Mouse (Mus musculus): Measurements from ENCODE around the gene Defb47. TPM values are rescaled to one million over a fixed set of nuclear protein-coding genes. Genes with fewer than 3 reads are reported as not detected.

Gene Defb47
- polyA plus RNA-seq (2014; fragmentation: Illumina TruSeq; extraction: RNeasy Lipid Tissue Mini Kit (QIAGEN cat#74804); ENCODE audit: low read depth, low replicate concordance), result not detected

GRCm38 (mm10) chr14:62997777-62998176, at the start of gene Defb47:
Gene Defb47, plus strand, starts transcription at chr14:62998077.

GRCm38 (mm10) chr14:62984410-62984809, 13.5 kb upstream of the Defb47 start, which contains the start of gene Defb48:
Gene Defb48, minus strand, starts transcription at chr14:62984510.

GRCm38 (mm10) chr14:63011471-63011870, 13.6 kb downstream of the Defb47 start, which contains the start of gene Defb43:
Gene Defb43, plus strand, starts transcription at chr14:63011771.

GRCm38 (mm10) chr14:63046691-63047090, 48.8 kb downstream of the Defb47 start, which contains the start of gene Defb42:
Gene Defb42, plus strand, starts transcription at chr14:63046991.

GRCm38 (mm10) chr14:63049910-63050370, 52.1 kb downstream of the Defb47 start, which contains the start of gene Defb30:
Gene Defb30, minus strand, starts transcription at chr14:63049960.

Other genes with a start within 250 kb of the Defb47 start
- gene Ints6, start 236.9 kb upstream of the Defb47 start, polyA plus RNA-seq (2014; fragmentation: Illumina TruSeq; extraction: RNeasy Lipid Tissue Mini Kit (QIAGEN cat#74804); ENCODE audit: low read depth, low replicate concordance), result 11.6 TPM
- gene Wdfy2, start 160.4 kb upstream of the Defb47 start, polyA plus RNA-seq (2014; fragmentation: Illumina TruSeq; extraction: RNeasy Lipid Tissue Mini Kit (QIAGEN cat#74804); ENCODE audit: low read depth, low replicate concordance), result 8.1 TPM
- not detected for gene Defb48, start 13.6 kb upstream of the Defb47 start, polyA plus RNA-seq (2014; fragmentation: Illumina TruSeq; extraction: RNeasy Lipid Tissue Mini Kit (QIAGEN cat#74804); ENCODE audit: low read depth, low replicate concordance)
- gene Defb43, start 13.7 kb downstream of the Defb47 start, polyA plus RNA-seq (2014; fragmentation: Illumina TruSeq; extraction: RNeasy Lipid Tissue Mini Kit (QIAGEN cat#74804); ENCODE audit: low read depth, low replicate concordance), result not detected
- not detected for gene Defb42, start 48.9 kb downstream of the Defb47 start, polyA plus RNA-seq (2014; fragmentation: Illumina TruSeq; extraction: RNeasy Lipid Tissue Mini Kit (QIAGEN cat#74804); ENCODE audit: low read depth, low replicate concordance)
- not detected for gene Defb30, start 51.9 kb downstream of the Defb47 start, polyA plus RNA-seq (2014; fragmentation: Illumina TruSeq; extraction: RNeasy Lipid Tissue Mini Kit (QIAGEN cat#74804); ENCODE audit: low read depth, low replicate concordance)